Mouse (Mus musculus) thymus, postnatal 0 days (tissue): ENCODE measurements around the gene Fam111a. TPM values are rescaled to one million over a fixed set of nuclear protein-coding genes. Genes with fewer than 3 reads are reported as not detected.

Experiments
- DNase-seq: peaks from one replicate; pipeline ENCODE4 v3.0.0-alpha.2; 2015; ENCODE audit warnings: low spot score
- polyA plus RNA-seq: library from polyadenylated mRNA; unstranded; fragments of >200 nt; fragmentation: Nextera tagmentation; extraction: Ambion mirVana; gene quantifications from 2 replicates; pipeline ENCODE4 v1.2.1, GENCODE M21; 2015

The Fam111a gene
- polyA plus RNA-seq, 1 experiment from 2014 or later: 32.3 TPM

DNA sequence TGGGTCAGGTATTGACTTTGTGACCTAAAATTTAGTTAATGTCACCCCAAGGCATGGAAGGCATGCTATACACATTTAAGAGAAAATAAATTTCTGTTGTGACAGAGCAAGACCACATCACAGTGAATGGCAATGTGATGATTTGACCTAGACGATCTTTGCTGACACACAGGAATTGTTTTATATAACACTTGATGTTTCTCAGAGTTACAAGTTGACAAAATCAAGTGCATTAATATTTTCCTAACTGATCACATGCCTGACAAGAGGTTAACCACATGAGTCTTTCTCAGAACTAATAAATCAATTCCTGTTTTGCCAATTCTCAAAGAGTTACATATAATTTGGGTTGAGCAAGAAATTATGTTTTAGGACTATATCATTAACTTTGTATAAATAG lies 68.1 kb downstream of the Fam111a start:
- no peak for DNase-seq

DNA sequence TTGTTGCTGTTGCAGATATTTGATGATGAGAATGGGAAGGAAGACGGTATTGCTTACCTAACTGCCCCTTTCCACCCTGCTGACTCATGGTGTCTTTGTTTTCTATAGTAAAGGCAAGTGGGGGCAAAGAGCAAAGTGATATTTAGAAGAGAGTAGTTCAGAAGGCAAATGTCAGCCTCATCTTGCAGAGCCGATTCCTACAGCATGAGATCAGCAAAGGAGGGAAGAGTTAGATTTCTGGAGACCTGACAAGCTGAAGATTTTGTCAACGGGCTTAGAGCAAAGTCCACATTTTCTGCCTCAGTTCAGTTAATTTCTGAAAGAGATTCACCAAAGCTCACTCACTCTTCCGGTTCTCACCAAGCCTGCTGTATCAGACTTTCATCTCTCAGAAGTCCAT lies 87.6 kb downstream of the Fam111a start, which contains the start of gene Glyat:
Glyat (plus strand) TSS at position 133 of the 400 bp plus-strand sequence.
- DNase-seq: no peak

DNA sequence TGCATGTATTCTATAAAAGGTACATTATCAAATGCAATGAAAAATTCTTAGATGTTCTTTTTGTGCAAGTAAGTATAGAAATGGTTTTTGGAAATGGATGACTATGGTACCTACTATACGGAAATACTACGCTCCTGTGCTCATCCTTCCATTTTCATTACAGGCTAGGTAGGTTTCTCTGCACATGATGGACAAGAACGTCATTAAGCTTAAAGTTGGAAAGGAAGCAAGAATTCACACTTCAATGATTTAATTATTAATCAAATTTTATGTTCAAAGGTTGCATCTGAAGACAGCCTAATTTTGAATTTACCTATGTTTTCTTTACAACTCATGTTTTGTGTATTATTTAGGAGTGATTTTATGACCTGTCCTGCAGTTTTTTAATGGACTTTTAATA lies 88.7 kb downstream of the Fam111a start:
- DNase-seq: no peak

DNA sequence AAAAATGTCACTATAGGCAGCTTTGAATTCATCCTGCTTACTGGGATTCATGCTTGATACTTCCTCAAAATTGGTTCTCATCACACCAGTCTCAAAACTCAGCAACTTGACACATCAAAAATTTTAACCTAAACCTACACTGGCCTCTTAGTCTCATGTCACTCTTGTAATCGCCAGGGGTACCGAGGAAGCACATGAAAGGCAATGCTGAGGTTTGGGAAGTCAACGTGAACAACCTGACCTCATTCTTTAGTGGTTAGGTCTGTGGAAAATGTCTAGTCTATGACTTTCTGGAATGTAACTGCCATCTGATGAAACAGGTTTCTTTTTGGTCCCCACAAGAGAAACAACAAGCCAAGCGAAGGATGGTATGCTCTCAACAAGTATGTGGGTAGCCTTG lies 89.4 kb downstream of the Fam111a start:
- no peak for DNase-seq

DNA sequence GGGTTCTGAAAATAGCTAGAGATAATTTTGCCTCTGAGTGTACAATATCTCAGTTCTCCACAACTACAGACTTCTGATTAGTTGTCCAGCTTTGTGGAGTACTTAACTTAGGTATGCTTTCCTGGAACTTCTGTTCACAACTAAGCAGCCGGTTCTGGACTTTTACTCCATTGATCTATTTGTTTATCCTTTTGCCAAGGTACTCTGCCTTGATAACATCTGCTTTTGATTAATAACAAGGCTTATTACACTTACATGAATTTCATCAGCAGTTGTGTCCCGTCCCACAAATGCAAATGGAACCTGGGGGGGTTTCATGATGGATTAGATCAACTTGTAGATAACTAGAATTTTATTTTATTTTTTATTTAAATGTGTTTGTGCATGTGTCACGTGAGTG lies 91.3 kb downstream of the Fam111a start:
- DNase-seq: no peak

DNA sequence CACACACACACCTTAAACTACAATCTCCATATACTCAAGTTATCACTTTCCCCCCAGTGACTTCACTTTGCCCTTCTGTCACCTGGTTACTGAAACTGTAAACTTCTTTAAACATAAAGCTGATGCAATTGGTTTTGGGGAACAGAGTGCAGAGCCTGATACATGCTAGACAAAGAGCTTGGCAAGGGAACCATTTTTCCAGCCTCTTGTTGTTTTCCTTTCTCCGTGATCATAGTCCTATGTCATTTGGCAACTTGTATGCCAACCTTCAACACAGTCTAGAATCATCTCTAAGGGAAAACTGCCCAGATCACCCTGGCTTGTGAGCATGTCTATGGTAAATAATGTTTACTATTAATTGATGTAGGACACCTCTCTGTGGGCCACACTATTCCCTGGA lies 92.5 kb downstream of the Fam111a start:
- no peak for DNase-seq

Other genes with a start within 250 kb of the Fam111a start
- not detected in 2 replicates for gene Olfr1436, start 246.6 kb upstream of the Fam111a start, polyA plus RNA-seq
- not detected in 2 replicates for gene Olfr1437, start 220.6 kb upstream of the Fam111a start, polyA plus RNA-seq
- not detected in 2 replicates for gene Olfr1438-ps1, start 209.8 kb upstream of the Fam111a start, polyA plus RNA-seq
- gene Olfr1440, start 158.5 kb upstream of the Fam111a start, polyA plus RNA-seq: not detected in 2 replicates
- gene Olfr1441, start 128.3 kb upstream of the Fam111a start, polyA plus RNA-seq: not detected in 2 replicates
- gene Pfpl, start 117.8 kb upstream of the Fam111a start, polyA plus RNA-seq: not detected in 2 replicates
- 2.6 and 2.9 TPM in 2 replicates for gene Mpeg1, start 85.0 kb upstream of the Fam111a start, polyA plus RNA-seq
- 3.4 and 4.3 TPM in 2 replicates for gene Dtx4, start 44.3 kb upstream of the Fam111a start, polyA plus RNA-seq
- gene Gm4952, start 54.2 kb downstream of the Fam111a start, polyA plus RNA-seq: 0.12 TPM in 1 of 2 replicates, not detected in the other
- gene Glyat, start 87.6 kb downstream of the Fam111a start, polyA plus RNA-seq: 0.07 and 0.17 TPM in 2 replicates
- not detected in 2 replicates for gene Olfr1442, start 124.7 kb downstream of the Fam111a start, polyA plus RNA-seq
- gene Olfr1443, start 132.4 kb downstream of the Fam111a start, polyA plus RNA-seq: not detected in 2 replicates
- not detected in 2 replicates for gene Keg1, start 150.0 kb downstream of the Fam111a start, polyA plus RNA-seq
- gene Cntf, start 219.9 kb downstream of the Fam111a start, polyA plus RNA-seq: 0.93 and 1.6 TPM in 2 replicates